Comparison of ENCODE assay signal across 8 mouse cellular contexts in the genomic region with DNA sequence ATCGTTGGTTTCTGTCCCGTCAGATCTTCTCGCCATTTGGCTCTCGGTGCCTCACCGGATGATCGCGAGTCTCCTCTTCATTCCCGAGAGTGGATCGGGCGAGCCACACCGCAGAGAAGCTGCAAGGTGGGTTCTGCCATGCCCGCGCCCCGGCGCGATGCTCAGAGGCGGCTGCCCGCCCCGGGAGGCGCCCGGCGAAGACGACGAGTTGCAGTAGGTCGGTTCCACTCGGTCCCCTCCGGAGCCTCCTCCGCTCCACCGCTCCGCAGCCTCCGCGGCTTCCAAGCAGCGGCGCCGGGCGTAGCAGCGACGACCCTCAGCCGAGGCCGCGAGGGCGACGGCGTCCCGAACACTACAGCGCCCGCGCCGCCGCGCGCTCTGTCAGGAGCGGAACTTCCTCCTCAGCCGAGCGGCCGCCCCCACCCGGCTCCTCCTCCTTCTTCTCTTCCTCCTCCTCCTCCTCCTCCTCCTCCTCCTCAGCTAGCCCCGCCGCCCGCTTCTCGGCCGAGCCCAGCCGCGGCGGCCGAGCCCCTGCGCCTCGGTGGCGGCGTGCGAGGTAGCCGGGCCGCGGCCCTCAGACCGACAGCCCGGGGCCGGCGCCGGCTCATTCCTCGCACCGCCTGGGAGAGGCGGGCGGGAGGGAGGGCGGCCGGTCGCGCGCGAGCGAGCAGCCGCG. TPM values are rescaled to one million over a fixed set of nuclear protein-coding genes. Genes with fewer than 3 reads are reported as not detected.
A peak's percentile ranks its signal among the peaks of the same experiment; 100 is the strongest.
DNase-seq lines count a peak whose midpoint lies in the region; ATAC-seq and TF ChIP-seq lines count a peak whose summit lies in the region.

Gene Man1a2 (minus strand): TSS at position 417 of the 676 bp plus-strand sequence.

- peak within 1 kb of the TSS; percentile 89 for H3K4me2 ChIP-seq in embryonic facial prominence, embryonic 14.5 days (ENCODE audit: low read depth, low read length)
- peak within 1 kb of the TSS; percentile 86 for H3K4me2 ChIP-seq in kidney, embryonic 14.5 days (replicated peaks; ENCODE audit: low read depth, low read length)
- peak within 1 kb of the TSS; percentile 90 for H3K4me2 ChIP-seq in liver, embryonic 11.5 days
- peak within 1 kb of the TSS; percentile 87 for H3K4me2 ChIP-seq in myocyte (ENCODE audit: low read depth)

- no peak for TF ChIP-seq CTCF in bone marrow, adult 2 months (IDR thresholded peaks at IDR 0.05; ENCODE audit: control insufficient read depth, insufficient read depth, low read length)

- H3K36me3 ChIP-seq in embryonic facial prominence, embryonic 14.5 days (ENCODE audit: control insufficient read depth, insufficient read depth, low read length), result no peaks in the 10 kb centered on the region
- H3K36me3 ChIP-seq in kidney, embryonic 14.5 days (ENCODE audit: control insufficient read depth, insufficient read depth, low read length), result no peaks in the 10 kb centered on the region
- no peaks in the 10 kb centered on the region for H3K36me3 ChIP-seq in liver, embryonic 11.5 days (ENCODE audit: control insufficient read depth, insufficient read depth, low read length)
- H3K36me3 ChIP-seq in myocyte (ENCODE audit: control insufficient read depth, insufficient read depth), result no peaks in the 10 kb centered on the region

- peaks cover 4% of the 10 kb centered on the region; the same call in 1 of the 2 replicates for H3K4me1 ChIP-seq in bone marrow, adult 2 months (ENCODE audit: control insufficient read depth, insufficient read depth, low read length)
- H3K4me1 ChIP-seq in embryonic facial prominence, embryonic 14.5 days (ENCODE audit: control insufficient read depth, insufficient read depth, low read length), result peaks cover 24% of the 10 kb centered on the region
- H3K4me1 ChIP-seq in kidney, embryonic 14.5 days (ENCODE audit: control insufficient read depth, insufficient read depth, low read length), result peaks cover 14% of the 10 kb centered on the region
- peaks cover 10% of the 10 kb centered on the region for H3K4me1 ChIP-seq in liver, embryonic 11.5 days (replicated peaks; ENCODE audit: control insufficient read depth, insufficient read depth, low read length)

- TF ChIP-seq POLR2A in bone marrow, adult 2 months (IDR thresholded peaks at IDR 0.05; ENCODE audit: borderline replicate concordance, control insufficient read depth, low read depth, low read length), result peak; percentile 97
- peak; percentile 96 for TF ChIP-seq POLR2A in myocyte (IDR thresholded peaks at IDR 0.05; ENCODE audit: insufficient read length, low read depth)

- under 1% methylated on average over 91 of the region's 92 CpGs for WGBS in bone marrow, adult 2 months
- under 1% methylated on average over 25 of the region's 92 CpGs for WGBS in embryonic facial prominence, embryonic 14.5 days
- under 1% methylated on average over 70 of the region's 92 CpGs for WGBS in kidney, embryonic 14.5 days
- under 1% methylated on average over 70 of the region's 92 CpGs for WGBS in liver, embryonic 11.5 days

- peak within 1 kb of the TSS; percentile 97 for H3K4me3 ChIP-seq in bone marrow, adult 2 months (replicated peaks; ENCODE audit: control insufficient read depth, low read depth, low read length)
- peak within 1 kb of the TSS; percentile 90 for H3K4me3 ChIP-seq in embryonic facial prominence, embryonic 14.5 days (ENCODE audit: low read depth, low read length)
- H3K4me3 ChIP-seq in kidney, embryonic 14.5 days (ENCODE audit: low read length), result peak within 1 kb of the TSS; percentile 79
- H3K4me3 ChIP-seq in liver, embryonic 11.5 days (ENCODE audit: low read depth, low read length), result peak within 1 kb of the TSS; percentile 80
- H3K4me3 ChIP-seq in myocyte, result peak within 1 kb of the TSS; percentile 66

- H3K9me3 ChIP-seq in embryonic facial prominence, embryonic 14.5 days (ENCODE audit: control insufficient read depth, low read length), result no peaks in the 10 kb centered on the region
- no peaks in the 10 kb centered on the region for H3K9me3 ChIP-seq in kidney, embryonic 14.5 days (ENCODE audit: control insufficient read depth, low read length)
- H3K9me3 ChIP-seq in liver, embryonic 11.5 days (ENCODE audit: control insufficient read depth, low read length), result no peaks in the 10 kb centered on the region

- peaks cover 46% of the 10 kb centered on the region for H3K79me2 ChIP-seq in myocyte (ENCODE audit: control insufficient read depth, insufficient read depth)

- H3K27me3 ChIP-seq in embryonic facial prominence, embryonic 14.5 days (replicated peaks; ENCODE audit: control insufficient read depth, insufficient read depth, low read length), result no peaks in the 10 kb centered on the region
- H3K27me3 ChIP-seq in kidney, embryonic 14.5 days (ENCODE audit: control insufficient read depth, insufficient read depth, low read length), result no peaks in the 10 kb centered on the region
- H3K27me3 ChIP-seq in liver, embryonic 11.5 days (replicated peaks; ENCODE audit: control insufficient read depth, insufficient read depth, low read length), result no peaks in the 10 kb centered on the region
- no peaks in the 10 kb centered on the region for H3K27me3 ChIP-seq in myocyte (ENCODE audit: control insufficient read depth, insufficient read depth, insufficient read length)

- peak within 1 kb of the TSS; percentile 97 for H3K9ac ChIP-seq in embryonic facial prominence, embryonic 14.5 days (ENCODE audit: low read depth, low read length)
- H3K9ac ChIP-seq in kidney, embryonic 14.5 days (ENCODE audit: low read depth, low read length), result peak within 1 kb of the TSS; percentile 97
- peak within 1 kb of the TSS; percentile 92 for H3K9ac ChIP-seq in liver, embryonic 11.5 days (ENCODE audit: low read depth, low read length)

- peak; percentile 91 for DNase-seq in A20 (ENCODE audit: low read depth, low spot score)
- peak; percentile 94 for DNase-seq in embryonic facial prominence, embryonic 14.5 days (ENCODE audit: low spot score)
- DNase-seq in heart, adult 9 months (ENCODE audit: low spot score in 2 of 2), result peak; percentile 85 to 87
- peak; percentile 86 for DNase-seq in liver, embryonic 11.5 days (ENCODE audit: low spot score)
- DNase-seq in spleen, postnatal 4 days (ENCODE audit: low spot score in 2 of 2), result peak; percentile 88 to 94

- peak; percentile 92 for ATAC-seq in embryonic facial prominence, embryonic 14.5 days (ENCODE audit: low read depth)
- peak; percentile 92 for ATAC-seq in kidney, embryonic 14.5 days (ENCODE audit: low FRiP score, low TSS enrichment)
- peak; percentile 93 for ATAC-seq in liver, embryonic 11.5 days (replicated peaks; ENCODE audit: low FRiP score)

- H3ac ChIP-seq in myocyte (ENCODE audit: control insufficient read depth, insufficient read length), result peak within 1 kb of the TSS; percentile 97

- peak within 1 kb of the TSS; percentile 99 for H3K27ac ChIP-seq in bone marrow, adult 2 months (ENCODE audit: control insufficient read depth, insufficient read depth, low read depth, low read length, poor library complexity)
- peak within 1 kb of the TSS; percentile 97 for H3K27ac ChIP-seq in embryonic facial prominence, embryonic 14.5 days (replicated peaks; ENCODE audit: low read depth, low read length)
- H3K27ac ChIP-seq in kidney, embryonic 14.5 days (ENCODE audit: low read depth, low read length), result peak within 1 kb of the TSS; percentile 94
- H3K27ac ChIP-seq in liver, embryonic 11.5 days (ENCODE audit: low read depth, low read length), result peak within 1 kb of the TSS; percentile 93

TF ChIP-seq in myocyte, 11 proteins besides CTCF, POLR2A, EP300 and RAD21:
- TF ChIP-seq CEBPB (IDR thresholded peaks at IDR 0.05; ENCODE audit: insufficient read depth, poor library complexity, severe bottlenecking) (no peak), USF1 (IDR thresholded peaks at IDR 0.05; ENCODE audit: low read depth) (no peak), POLR2AphosphoS2 (IDR thresholded peaks at IDR 0.05; ENCODE audit: insufficient read length, low read depth) (peak; percentile 82)

RNA-seq across cellular contexts. Expression of gene Man1a2, which starts in this region (rescaled TPM):
- polyA plus RNA-seq in bone marrow, adult 2 months (2011; ENCODE audit: insufficient read depth, insufficient read length, low replicate concordance, missing spikeins), result 17.7 and 19.5 TPM in 2 replicates
- 83.1 and 89.7 TPM in 2 replicates for polyA plus RNA-seq in embryonic facial prominence, embryonic 14.5 days (2014; fragmentation: Nextera tagmentation; extraction: Ambion mirVana)
- 69.9 and 102 TPM in 2 replicates for polyA plus RNA-seq in kidney, embryonic 14.5 days (2014; fragmentation: Nextera tagmentation; extraction: Ambion mirVana)
- polyA plus RNA-seq in liver, embryonic 11.5 days (2014; fragmentation: Nextera tagmentation; extraction: Ambion mirVana), result 62.8 and 64.3 TPM in 2 replicates
- polyA plus RNA-seq in myocyte (2012; fragmentation: generic; extraction: Trizol), result 4.9 TPM

Comparison
In these comparisons a context has a peak if more than half of its experiments do, and no peak if none do; other contexts are left out.
1. Peak in every context shown above with its lines: DNase-seq, ATAC-seq, H3K4me3 ChIP-seq and H3K27ac ChIP-seq.